Mouse (Mus musculus): Measurements from ENCODE around the gene Mecp2. TPM values are rescaled to one million over a fixed set of nuclear protein-coding genes. Genes with fewer than 3 reads are reported as not detected.

Gene Mecp2
- polyA plus RNA-seq, 1 experiment from 2014 or later = 15.7 TPM

GRCm38 (mm10) chrX:74001024-74001423 lies 134.1 kb downstream of the Mecp2 start:
- no peak overlapping the region for H3K4me2 ChIP-seq
- no peak overlapping the region for H3K27ac ChIP-seq
- H3K27me3 ChIP-seq (replicated peaks) = no peaks in the 10 kb centered on the region
- H3K36me3 ChIP-seq (replicated peaks) = no peaks in the 10 kb centered on the region
- ATAC-seq (replicated peaks) = no peak
- no peak overlapping the region for H3K9ac ChIP-seq
- H3K9me3 ChIP-seq = no peaks in the 10 kb centered on the region
- peaks cover 6% of the 10 kb centered on the region; the same call in 1 of the 2 replicates for H3K4me1 ChIP-seq
- WGBS = 76% methylated on average over 3 of the region's 3 CpGs
- no peak overlapping the region for H3K4me3 ChIP-seq

- Histone ChIP-seq H3K36me3 (replicated peaks) (no peaks in the 10 kb centered on the region), H3K4me3 (no peak overlapping the region), H3K27me3 (replicated peaks) (no peaks in the 10 kb centered on the region), H3K4me2 (peak overlapping the region; percentile 29), H3K9ac (no peak overlapping the region), H3K27ac (peak overlapping the region; percentile 78), H3K9me3 (no peaks in the 10 kb centered on the region), H3K4me1 (peaks cover 6% of the 10 kb centered on the region; the same call in 1 of the 2 replicates)
- peak; percentile 97 for ATAC-seq (replicated peaks)
- WGBS = 26% methylated on average over 8 of the region's 8 CpGs
Observed at GRCm38 (mm10) chrX:73998911-73999869, 136.0 kb downstream of the Mecp2 start.

GRCm38 (mm10) chrX:73977783-73978182 lies 157.4 kb downstream of the Mecp2 start:
- no peak for ATAC-seq (replicated peaks)
- WGBS = 64% methylated on average over 1 of the region's 1 CpGs

More at GRCm38 (mm10) chrX:73977783-73978182, 157.4 kb downstream of the Mecp2 start:
- Histone ChIP-seq H3K4me1 (no peaks in the 10 kb centered on the region), H3K9me3 (no peaks in the 10 kb centered on the region), H3K36me3 (replicated peaks) (no peaks in the 10 kb centered on the region), H3K9ac (no peak overlapping the region), H3K4me3 (no peak overlapping the region), H3K4me2 (no peak overlapping the region), H3K27ac (no peak overlapping the region), H3K27me3 (replicated peaks) (no peaks in the 10 kb centered on the region)

MicroRNAs encoded within 50 kb of the gene (microRNA counts, 519-probe panel; counts per million panel counts)
- not detected for microRNA mmu-miR-718

Small RNA genes lying within 50 kb of the gene (microRNA-seq; reads per million reads assigned to microRNA genes)
- gene Mir5132 (not detected), gene Mir718 (not detected)

Other genes starting within 250 kb of the Mecp2 start
- 0.17 and 0.30 TPM in 2 replicates for gene Avpr2, start 243.3 kb downstream of the Mecp2 start, polyA plus RNA-seq (2015; fragmentation: Nextera tagmentation; extraction: Ambion mirVana)
- gene L1cam, start 239.3 kb downstream of the Mecp2 start, polyA plus RNA-seq (2015; fragmentation: Nextera tagmentation; extraction: Ambion mirVana) = 98.6 and 120 TPM in 2 replicates
- gene Arhgap4, start 213.5 kb downstream of the Mecp2 start, polyA plus RNA-seq (2015; fragmentation: Nextera tagmentation; extraction: Ambion mirVana) = 4.0 and 4.6 TPM in 2 replicates
- gene Naa10, start 213.4 kb downstream of the Mecp2 start, polyA plus RNA-seq (2015; fragmentation: Nextera tagmentation; extraction: Ambion mirVana) = 84.8 and 86.9 TPM in 2 replicates
- 10.9 and 11.1 TPM in 2 replicates for gene Renbp, start 204.5 kb downstream of the Mecp2 start, polyA plus RNA-seq (2015; fragmentation: Nextera tagmentation; extraction: Ambion mirVana)
- 52.6 and 54.0 TPM in 2 replicates for gene Hcfc1, start 169.0 kb downstream of the Mecp2 start, polyA plus RNA-seq (2015; fragmentation: Nextera tagmentation; extraction: Ambion mirVana)
- gene Irak1, start 111.4 kb downstream of the Mecp2 start, polyA plus RNA-seq (2015; fragmentation: Nextera tagmentation; extraction: Ambion mirVana) = 44.0 and 48.7 TPM in 2 replicates
- gene Opn1mw, start 7.9 kb downstream of the Mecp2 start, polyA plus RNA-seq (2015; fragmentation: Nextera tagmentation; extraction: Ambion mirVana) = not detected in 2 replicates
- gene Tex28, start 32.5 kb upstream of the Mecp2 start, polyA plus RNA-seq (2015; fragmentation: Nextera tagmentation; extraction: Ambion mirVana) = not detected in 2 replicates
- 0.06 and 0.11 TPM in 2 replicates for gene Tktl1, start 41.9 kb upstream of the Mecp2 start, polyA plus RNA-seq (2015; fragmentation: Nextera tagmentation; extraction: Ambion mirVana)
- 92.6 and 96.4 TPM in 2 replicates for gene Flna, start 114.5 kb upstream of the Mecp2 start, polyA plus RNA-seq (2015; fragmentation: Nextera tagmentation; extraction: Ambion mirVana)
- gene Emd, start 119.3 kb upstream of the Mecp2 start, polyA plus RNA-seq (2015; fragmentation: Nextera tagmentation; extraction: Ambion mirVana) = 16.0 and 17.7 TPM in 2 replicates
- 402 and 414 TPM in 2 replicates for gene Rpl10, start 135.4 kb upstream of the Mecp2 start, polyA plus RNA-seq (2015; fragmentation: Nextera tagmentation; extraction: Ambion mirVana)
- gene Taz, start 146.5 kb upstream of the Mecp2 start, polyA plus RNA-seq (2015; fragmentation: Nextera tagmentation; extraction: Ambion mirVana) = 86.8 and 90.3 TPM in 2 replicates
- 2.9 and 5.2 TPM in 2 replicates for gene Dnase1l1, start 147.0 kb upstream of the Mecp2 start, polyA plus RNA-seq (2015; fragmentation: Nextera tagmentation; extraction: Ambion mirVana)
- gene Atp6ap1, start 161.7 kb upstream of the Mecp2 start, polyA plus RNA-seq (2015; fragmentation: Nextera tagmentation; extraction: Ambion mirVana) = 308 and 309 TPM in 2 replicates
- 1,073 and 1,116 TPM in 2 replicates for gene Gdi1, start 169.6 kb upstream of the Mecp2 start, polyA plus RNA-seq (2015; fragmentation: Nextera tagmentation; extraction: Ambion mirVana)
- gene Fam50a, start 177.7 kb upstream of the Mecp2 start, polyA plus RNA-seq (2015; fragmentation: Nextera tagmentation; extraction: Ambion mirVana) = 59.9 and 62.2 TPM in 2 replicates
- gene Plxna3, start 193.7 kb upstream of the Mecp2 start, polyA plus RNA-seq (2015; fragmentation: Nextera tagmentation; extraction: Ambion mirVana) = 64.4 and 75.0 TPM in 2 replicates
- 59.8 and 62.3 TPM in 2 replicates for gene Lage3, start 218.3 kb upstream of the Mecp2 start, polyA plus RNA-seq (2015; fragmentation: Nextera tagmentation; extraction: Ambion mirVana)
- gene Ubl4a, start 237.9 kb upstream of the Mecp2 start, polyA plus RNA-seq (2015; fragmentation: Nextera tagmentation; extraction: Ambion mirVana) = 67.1 and 71.1 TPM in 2 replicates
- gene Slc10a3, start 238.0 kb upstream of the Mecp2 start, polyA plus RNA-seq (2015; fragmentation: Nextera tagmentation; extraction: Ambion mirVana) = 9.9 and 10.5 TPM in 2 replicates